Mouse (Mus musculus) MEL (cell line): ENCODE measurements around the gene Fat3. TPM values are rescaled to one million over a fixed set of nuclear protein-coding genes. Genes with fewer than 3 reads are reported as not detected.

Source experiments
- DNase-seq: peaks from one replicate; pipeline ENCODE4 v3.0.0; 2011; ENCODE audit warnings: low read depth, low spot score
- H3K27ac ChIP-seq: 2 replicates; pipeline ENCODE4 v1.5.1; 2012; ENCODE audit warnings: low read depth, mild to moderate bottlenecking, control low read depth, low read length, moderate library complexity; ENCODE audit not compliant: control insufficient read depth
- H3K27me3 ChIP-seq, 2 experiments: fragments of 150-350 bp in 1 of 2; sonication (generic) in 1 of 2; 2 replicates each; pipeline ENCODE4 v1.6.1; 2012; ENCODE audit warnings: low read length in 2 of 2, mild to moderate bottlenecking in 2 of 2, improper control_type of control experiment in 1 of 2, moderate library complexity in 1 of 2; ENCODE audit not compliant: insufficient read depth in 2 of 2, control insufficient read depth in 1 of 2
- H3K36me3 ChIP-seq, 2 experiments: 2 replicates each; pipeline ENCODE4 v1.6.1; 2012 to 2014; ENCODE audit warnings: low read length in 2 of 2, improper control_type of control experiment in 1 of 2, inconsistent platforms in 1 of 2, mild to moderate bottlenecking in 1 of 2; ENCODE audit not compliant: insufficient read depth in 2 of 2, control insufficient read depth in 1 of 2
- H3K4me1 ChIP-seq, 2 experiments: fragments of 150-350 bp in 1 of 2; sonication (generic) in 1 of 2; 2 replicates each; pipeline ENCODE4 v1.6.1; 2012; ENCODE audit warnings: low read length in 2 of 2, improper control_type of control experiment in 1 of 2, mild to moderate bottlenecking in 1 of 2; ENCODE audit not compliant: insufficient read depth in 2 of 2, control insufficient read depth in 1 of 2
- H3K4me3 ChIP-seq, 2 experiments: fragments of 150-350 bp in 1 of 2; sonication (generic) in 1 of 2; 2 replicates each; pipeline ENCODE4 v1.5.1; 2012; ENCODE audit warnings: low read depth in 2 of 2, low read length in 2 of 2, mild to moderate bottlenecking in 2 of 2, moderate library complexity in 2 of 2, control low read depth in 1 of 2, improper control_type of control experiment in 1 of 2; ENCODE audit not compliant: control insufficient read depth in 1 of 2, insufficient read depth in 1 of 2
- H3K79me2 ChIP-seq: 2 replicates; pipeline ENCODE4 v1.6.1; 2012; ENCODE audit warnings: mild to moderate bottlenecking, low read length, moderate library complexity; ENCODE audit not compliant: control insufficient read depth, poor library complexity, insufficient read depth
- H3K9ac ChIP-seq: 2 replicates; pipeline ENCODE4 v1.6.1; 2012; ENCODE audit warnings: low read depth, mild to moderate bottlenecking, control low read depth, low read length, moderate library complexity; ENCODE audit not compliant: control insufficient read depth, poor library complexity, severe bottlenecking
- H3K9me3 ChIP-seq: fragments of 150-350 bp; sonication (generic); replicated peaks from 2 replicates; pipeline ENCODE4 v1.6.1; 2012; ENCODE audit warnings: mild to moderate bottlenecking, low read length, improper control_type of control experiment, moderate library complexity; ENCODE audit not compliant: insufficient read depth
- BHLHE40 ChIP-seq: IDR thresholded peaks from 2 replicates; pipeline ENCODE4 v1.6.1; 2012; ENCODE audit warnings: low read depth, mild to moderate bottlenecking, inconsistent platforms, low read length, improper control_type of control experiment, borderline replicate concordance
- CTCF ChIP-seq, 3 experiments: IDR thresholded peaks in 2 of 3; conservative IDR thresholded peaks in 1 of 3; 2 replicates each; pipeline ENCODE4 v1.5.1; 2011 to 2012; ENCODE audit warnings: low read length in 3 of 3, low read depth in 2 of 3, mild to moderate bottlenecking in 2 of 3, improper control_type of control experiment in 1 of 3, inconsistent platforms in 1 of 3, mixed read lengths in 1 of 3, moderate library complexity in 1 of 3; ENCODE audit not compliant: control insufficient read depth in 1 of 3, insufficient read depth in 1 of 3, poor library complexity in 1 of 3, severe bottlenecking in 1 of 3
- E2F4 ChIP-seq: IDR thresholded peaks from 2 replicates; pipeline ENCODE4 v1.6.1; 2011; ENCODE audit warnings: low read depth, low read length, improper control_type of control experiment, borderline replicate concordance
- ELF1 ChIP-seq: IDR thresholded peaks from 2 replicates; pipeline ENCODE4 v1.6.1; 2014; ENCODE audit warnings: low read depth, mild to moderate bottlenecking, inconsistent platforms, low read length, improper control_type of control experiment, moderate library complexity
- GABPA ChIP-seq: IDR thresholded peaks from 2 replicates; pipeline ENCODE4 v1.6.1; 2012; ENCODE audit warnings: low read depth, mild to moderate bottlenecking, inconsistent platforms, low read length, improper control_type of control experiment, moderate library complexity
- GATA1 ChIP-seq: IDR thresholded peaks from 2 replicates; pipeline ENCODE4 v1.6.1; 2011; ENCODE audit warnings: low read depth, low read length, improper control_type of control experiment
- HCFC1 ChIP-seq: IDR thresholded peaks from 2 replicates; pipeline ENCODE4 v1.6.1; 2012; ENCODE audit warnings: low read depth, mild to moderate bottlenecking, inconsistent platforms, low read length, improper control_type of control experiment, moderate library complexity
- JUND ChIP-seq: IDR thresholded peaks from 2 replicates; pipeline ENCODE4 v1.6.1; 2011; ENCODE audit warnings: low read depth, mild to moderate bottlenecking, improper control_type of control experiment, low read length
- KAT2A ChIP-seq: conservative IDR thresholded peaks from 2 replicates; pipeline ENCODE4 v1.6.1; 2012; ENCODE audit warnings: low read depth, low read length, improper control_type of control experiment, inconsistent platforms
- MAZ ChIP-seq: IDR thresholded peaks from 2 replicates; pipeline ENCODE4 v1.6.1; 2012; ENCODE audit warnings: low read depth, mild to moderate bottlenecking, inconsistent platforms, low read length, improper control_type of control experiment
- MXI1 ChIP-seq: IDR thresholded peaks from 2 replicates; pipeline ENCODE4 v1.6.1; 2011; ENCODE audit warnings: mild to moderate bottlenecking, low read depth, low read length, improper control_type of control experiment
- NELFE ChIP-seq: IDR thresholded peaks from 2 replicates; pipeline ENCODE4 v1.6.1; 2011; ENCODE audit warnings: low read depth, low read length, improper control_type of control experiment
- POLR2AphosphoS2 ChIP-seq: IDR thresholded peaks from 2 replicates; pipeline ENCODE4 v1.6.1; 2011; ENCODE audit warnings: low read length, improper control_type of control experiment
- RAD21 ChIP-seq: IDR thresholded peaks from 2 replicates; pipeline ENCODE4 v1.6.1; 2011; ENCODE audit warnings: mild to moderate bottlenecking, low read depth, low read length, improper control_type of control experiment
- RCOR1 ChIP-seq: IDR thresholded peaks from 2 replicates; pipeline ENCODE4 v1.6.1; 2012; ENCODE audit warnings: low read depth, mild to moderate bottlenecking, inconsistent platforms, low read length, improper control_type of control experiment
- SMC3 ChIP-seq: IDR thresholded peaks from 2 replicates; pipeline ENCODE4 v1.6.1; 2011; ENCODE audit warnings: low read depth, low read length, improper control_type of control experiment
- TAL1 ChIP-seq: IDR thresholded peaks from 2 replicates; pipeline ENCODE4 v1.6.1; 2012; ENCODE audit warnings: mild to moderate bottlenecking, inconsistent platforms, low read length, moderate library complexity, mixed read lengths
- TCF12 ChIP-seq: IDR thresholded peaks from 2 replicates; pipeline ENCODE4 v1.6.1; 2014; ENCODE audit warnings: low read depth, mild to moderate bottlenecking, inconsistent platforms, low read length, improper control_type of control experiment, moderate library complexity
- UBTF ChIP-seq: IDR thresholded peaks from 2 replicates; pipeline ENCODE4 v1.6.1; 2012; ENCODE audit warnings: low read depth, mild to moderate bottlenecking, inconsistent platforms, low read length, improper control_type of control experiment, moderate library complexity, borderline replicate concordance; ENCODE audit not compliant: insufficient read depth
- USF1 ChIP-seq: IDR thresholded peaks from 2 replicates; pipeline ENCODE4 v1.6.1; 2014; ENCODE audit warnings: low read depth, mild to moderate bottlenecking, inconsistent platforms, low read length, improper control_type of control experiment, moderate library complexity
- ZC3H11A ChIP-seq: IDR thresholded peaks from 2 replicates; pipeline ENCODE4 v1.6.1; 2012; ENCODE audit warnings: low read depth, mild to moderate bottlenecking, inconsistent platforms, low read length, improper control_type of control experiment
- ZKSCAN1 ChIP-seq: IDR thresholded peaks from 2 replicates; pipeline ENCODE4 v1.6.1; 2012; ENCODE audit warnings: low read depth, mild to moderate bottlenecking, inconsistent platforms, low read length, improper control_type of control experiment, moderate library complexity
- ZNF384 ChIP-seq: IDR thresholded peaks from 2 replicates; pipeline ENCODE4 v1.6.1; 2012; ENCODE audit warnings: low read depth, mild to moderate bottlenecking, inconsistent platforms, low read length, improper control_type of control experiment
- polyA plus RNA-seq, 2 experiments: library from polyadenylated mRNA; stranded (reverse) in 1 of 2; unstranded in 1 of 2; fragments of >175 nt in 1 of 2; fragments of >200 nt in 1 of 2; gene quantifications; 2 replicates each; pipeline versions ENCODE4 v1.2.1 to v1.2.4; 2012; ENCODE audit warnings: low replicate concordance in 2 of 2, low read depth in 1 of 2; ENCODE audit not compliant: insufficient read length in 2 of 2, insufficient read depth in 1 of 2, missing spikeins in 1 of 2
- total RNA-seq: library from RNA; depleted of rRNA; stranded (reverse); fragments of 300-350 nt; gene quantifications from 2 replicates; pipeline ENCODE4 v1.2.3, GENCODE M21; 2012

The Fat3 gene
- total and polyA plus RNA-seq, 3 experiments = 1.5 to 1.8 TPM; not detected in 1

- TF ChIP-seq UBTF (no peak), HCFC1 (peak; percentile 59), MAZ (peak; percentile 61; the same call in 1 of the 2 replicates), GATA1 (peak; percentile 100), BHLHE40 (peak; percentile 85), MXI1 (peak; percentile 73; the same call in 1 of the 2 replicates), ELF1 (peak; percentile 65), TCF12 (peak; percentile 100), RAD21 (no peak; the same call in 1 of the 2 replicates), SMC3 (peak; percentile 34), TAL1 (peak; percentile 99), GABPA (0 out of 2 replicates have a peak, but pooled peaks have one; percentile 10), E2F4 (no peak; the same call in 1 of the 2 replicates), KAT2A (peak; percentile 49; the same call in 1 of the 2 replicates), POLR2AphosphoS2 (no peak), ZNF384 (peak; percentile 36; the same call in 1 of the 2 replicates)
These were observed 580.8 kb downstream of the Fat3 start (continued) for GRCm38 (mm10) chr9:15920271-15920670.

DNA sequence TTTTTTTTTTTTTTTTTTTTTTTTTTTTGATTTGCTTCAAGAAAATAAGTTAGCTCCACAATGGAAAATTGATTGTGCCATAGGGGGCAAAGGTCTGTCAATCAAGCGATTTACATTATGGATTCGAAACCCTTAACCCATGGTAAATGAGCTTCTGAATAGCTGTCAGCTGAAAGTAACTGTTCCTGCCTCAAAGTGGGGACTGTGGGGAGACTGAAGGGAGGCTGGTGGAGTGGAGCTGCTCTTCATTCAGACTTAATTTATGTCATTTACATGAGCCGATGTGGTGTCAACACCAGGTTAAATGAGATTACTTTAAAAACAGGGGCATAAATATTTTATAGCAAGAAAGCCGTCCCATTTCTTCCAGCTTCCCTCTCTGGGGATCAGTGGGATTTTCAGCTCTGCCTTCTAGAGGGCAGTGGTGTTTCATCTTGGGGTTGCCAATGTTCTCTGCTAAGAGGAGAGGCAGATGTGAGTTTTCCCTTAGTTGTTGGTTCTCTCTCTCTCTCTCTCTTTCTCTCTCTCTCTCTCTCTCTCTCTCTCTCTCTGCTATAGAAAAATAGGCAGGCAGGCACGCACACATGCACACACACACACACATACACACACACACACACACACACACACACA, 581.6 kb downstream of the Fat3 start:
- H3K4me3 ChIP-seq = no peak overlapping the region
- H3K36me3 ChIP-seq = peaks cover 0 to 29% of the 10 kb centered on the region in 2 experiments; a peak in 2 of 4 replicates
- no peaks in the 10 kb centered on the region for H3K27me3 ChIP-seq
- peak overlapping the region; percentile 55 for H3K27ac ChIP-seq
- TF ChIP-seq HCFC1 = no peak
- TF ChIP-seq KAT2A = 0 out of 2 replicates have a peak, but pooled peaks have one; percentile 21
- peak; percentile 63 for TF ChIP-seq SMC3
- peak; percentile 90 for TF ChIP-seq JUND
- TF ChIP-seq RAD21 = peak; percentile 72
- no peak for TF ChIP-seq E2F4
- TF ChIP-seq ZNF384 = peak; percentile 84
- peak; percentile 13 to 58 (median 37); a peak in 3 of 6 replicates for TF ChIP-seq CTCF (IDR thresholded peaks at IDR 0.05 in 2 of 3, conservative IDR thresholded peaks at IDR 0.05 in 1 of 3; ENCODE audit: control insufficient read depth in 1 of 3, insufficient read depth in 1 of 3, low read depth in 2 of 3, low read length in 3 of 3, poor library complexity in 1 of 3, severe bottlenecking in 1 of 3)
- no peak for TF ChIP-seq TCF12
- TF ChIP-seq ZKSCAN1 = no peak
- peak; percentile 65 for TF ChIP-seq ZC3H11A
- 0 out of 2 replicates have a peak, but pooled peaks have one; percentile 6 for TF ChIP-seq USF1
- 0 out of 2 replicates have a peak, but pooled peaks have one; percentile 20 for TF ChIP-seq NELFE
- peak; percentile 48; the same call in 1 of the 2 replicates for TF ChIP-seq RCOR1
- TF ChIP-seq, all 39 proteins: peak for 10
- DNase-seq = peak; percentile 59
- Histone ChIP-seq H3K79me2 (no peaks in the 10 kb centered on the region), H3K4me1 (peaks cover 19 to 28% of the 10 kb centered on the region in 2 experiments), H3K9me3 (no peaks in the 10 kb centered on the region), H3K9ac (no peak overlapping the region)
